Mouse (Mus musculus): Measurements from ENCODE around the gene Tlr11.

DNA sequence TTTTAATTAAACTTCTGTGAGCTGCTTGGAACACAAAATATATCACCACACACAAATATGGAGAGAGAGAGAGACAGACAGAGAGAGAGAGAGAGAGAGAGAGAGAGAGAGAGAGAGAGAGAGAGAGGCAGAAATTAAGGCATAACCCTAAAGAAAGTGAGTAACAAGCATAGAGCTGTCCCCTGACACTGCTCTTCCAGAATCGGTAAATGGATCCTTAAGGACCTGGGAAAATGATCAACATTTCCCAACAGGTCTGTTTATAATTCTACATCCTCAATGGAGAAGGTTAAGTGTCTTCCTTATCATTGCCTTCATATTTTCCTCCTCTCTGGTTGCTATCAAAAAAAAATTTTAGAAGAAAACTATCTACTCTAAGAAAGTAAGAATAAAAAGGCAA lies 49.6 kb downstream of the Tlr11 start, which contains the start of gene Olfr738:
- TF ChIP-seq POLR2A (IDR thresholded peaks at IDR 0.05; ENCODE audit: low read depth, low read length) = no peak
- no peak for TF ChIP-seq CTCF (IDR thresholded peaks at IDR 0.05; ENCODE audit: extremely low read depth, insufficient read length, insufficient replicate concordance, low read depth, low read length)

All from small intestine, adult 2 months (tissue).